22 mouse cellular contexts compared by ENCODE assay signal in the genomic region with DNA sequence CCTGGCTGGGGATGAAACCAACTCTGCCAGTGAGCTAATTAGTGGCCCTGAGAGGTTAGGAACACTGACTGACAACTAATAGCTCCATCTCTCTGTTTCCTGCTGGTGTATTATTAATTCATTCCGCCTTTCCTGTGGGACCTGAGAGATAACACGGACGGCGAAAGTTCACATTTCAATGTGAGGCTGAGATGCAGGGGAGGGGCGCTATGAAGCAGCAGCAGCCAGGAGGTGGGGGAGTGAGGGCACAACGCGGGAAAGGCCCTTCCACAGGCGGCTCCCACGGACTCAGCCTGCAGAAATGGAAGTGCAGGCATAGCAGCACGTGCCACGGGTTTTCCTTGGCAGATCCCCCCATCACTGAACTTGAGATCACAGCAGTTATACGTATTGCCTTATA.
A peak's percentile ranks its signal among the peaks of the same experiment; 100 is the strongest.
DNase-seq lines count a peak whose midpoint lies in the region; ATAC-seq and TF ChIP-seq lines count a peak whose summit lies in the region.
"Had no signal": no experiment of that assay in that cellular context is flagged by ENCODE, and none has a peak within 500 bp of the region (broad histone marks: within the 10 kb centered on the region; RNA-seq: fewer than 3 reads in every experiment).

No protein-coding gene starts in this region.

- no peak for TF ChIP-seq CTCF in heart, postnatal 0 days (IDR thresholded peaks at IDR 0.05; ENCODE audit: low read depth)
- TF ChIP-seq CTCF in brain, embryonic 14.5 days (IDR thresholded peaks at IDR 0.05; ENCODE audit: borderline replicate concordance, extremely low read depth, insufficient read depth, insufficient read length): no peak

- H3K4me3 ChIP-seq in heart, postnatal 0 days (ENCODE audit: low read depth, low read length): no peak overlapping the region
- peak overlapping the region; percentile 46 for H3K4me3 ChIP-seq in megakaryocyte, embryonic 14.5 days (replicated peaks)
- H3K4me3 ChIP-seq: embryonic facial prominence, embryonic 15.5 days; forebrain, embryonic 10.5 days had no signal

- H3K27me3 ChIP-seq in heart, postnatal 0 days (ENCODE audit: control insufficient read depth, insufficient read depth, low read length): peaks cover 25% of the 10 kb centered on the region
- peaks cover 29% of the 10 kb centered on the region for H3K27me3 ChIP-seq in megakaryocyte, embryonic 14.5 days (replicated peaks)

- no peak overlapping the region for H3K9ac ChIP-seq in heart, postnatal 0 days (replicated peaks; ENCODE audit: low read depth, low read length)
- H3K9ac ChIP-seq: embryonic facial prominence, embryonic 15.5 days; hindbrain, embryonic 14.5 days had no signal

- 0 out of 2 replicates have a peak overlapping the region, but pooled peaks have one; percentile 1 for H3K4me2 ChIP-seq in heart, postnatal 0 days (ENCODE audit: low read depth, low read length)
- H3K4me2 ChIP-seq: embryonic facial prominence, embryonic 15.5 days; hindbrain, embryonic 14.5 days had no signal

- ATAC-seq in heart, postnatal 0 days (ENCODE audit: insufficient read depth, low read depth): no peak
- no peak for ATAC-seq in megakaryocyte, adult 5-6 weeks (ENCODE audit: poor library complexity, severe bottlenecking)
- ATAC-seq: CD4-positive, CD25-positive, alpha-beta regulatory T cell, adult 4 months; intestine, embryonic 16.5 days had no signal

- no peaks in the 10 kb centered on the region for H3K9me3 ChIP-seq in heart, postnatal 0 days (replicated peaks; ENCODE audit: control insufficient read depth, low read length)
- H3K9me3 ChIP-seq in megakaryocyte, embryonic 14.5 days: no peaks in the 10 kb centered on the region
- H3K9me3 ChIP-seq: embryonic facial prominence, embryonic 15.5 days; forebrain, embryonic 10.5 days had no signal

- WGBS in heart, postnatal 0 days: 15% methylated on average over 12 of the region's 12 CpGs

- H3K36me3 ChIP-seq in heart, postnatal 0 days (replicated peaks; ENCODE audit: control insufficient read depth, insufficient read depth, low read length): no peaks in the 10 kb centered on the region
- H3K36me3 ChIP-seq in megakaryocyte, embryonic 14.5 days (replicated peaks; ENCODE audit: low read length): no peaks in the 10 kb centered on the region
- H3K36me3 ChIP-seq: embryonic facial prominence, embryonic 15.5 days; forebrain, embryonic 10.5 days; G1E had no signal

- DNase-seq in embryo, embryonic 11 days: peak; percentile 18
- DNase-seq in embryo, embryonic 10 days (ENCODE audit: low spot score): no peak
- no peak for DNase-seq in heart, postnatal 0 days (ENCODE audit: low spot score)
- no peak for DNase-seq in heart, postnatal 4 days
- DNase-seq in brain, embryonic 14.5 days (ENCODE audit: low read depth): peak; percentile 55
- no peak for DNase-seq in frontal cortex, postnatal 14 days (ENCODE audit: low spot score in 2 of 2)
- DNase-seq: adrenal gland, postnatal 36 days; cerebellum, adult 8-10 months; gastrocnemius, postnatal 10 days; heart, postnatal 10 days; lung, adult 2 months; spleen, adult 18-20 months; thymus, postnatal 14 days had no signal

- H3K27ac ChIP-seq in heart, postnatal 0 days (ENCODE audit: low read depth): no peak overlapping the region
- H3K27ac ChIP-seq: embryonic facial prominence, embryonic 15.5 days; forebrain, embryonic 10.5 days; hindbrain, embryonic 14.5 days; macrophage had no signal

- TF ChIP-seq EP300 in heart, postnatal 0 days (IDR thresholded peaks at IDR 0.05; ENCODE audit: low read depth): no peak

- no peak for TF ChIP-seq POLR2A in brain, embryonic 14.5 days (IDR thresholded peaks at IDR 0.05; ENCODE audit: borderline replicate concordance, extremely low read depth, insufficient read depth, insufficient read length, poor library complexity, severe bottlenecking)

- no peaks in the 10 kb centered on the region for H3K4me1 ChIP-seq in heart, postnatal 0 days (ENCODE audit: control insufficient read depth, insufficient read depth)
- H3K4me1 ChIP-seq in megakaryocyte, embryonic 14.5 days: peaks cover 35% of the 10 kb centered on the region

Comparison
In these comparisons a context has a peak if more than half of its experiments do, and no peak if none do; other contexts are left out.
1. DNase-seq: peak in embryo, embryonic 11 days (single experiment) and brain, embryonic 14.5 days (single experiment); none in embryo, embryonic 10 days (single experiment), heart, postnatal 0 days (single experiment), heart, postnatal 4 days (single experiment) and frontal cortex, postnatal 14 days (0 of 2).